Mouse (Mus musculus) liver (tissue): ENCODE measurements at regions not wholly inside any gene's neighbourhood (a gene's known extent, or its start where the extent isn't known, plus 50 kb on each side); places are given as distances from the start of the nearest gene placed in this dataset.

ENCODE experiments used
- DNase-seq: peaks from one replicate; pipeline ENCODE4 v3.0.0-alpha.2; 2020; ENCODE audit warnings: mixed read lengths

- DNase-seq, result no peak
Observed at GRCm38 (mm10) chr17:9845451-9846075, 176.0 kb upstream of the Pabpc6 start.

- no peak for DNase-seq
Observed at GRCm38 (mm10) chr17:9841103-9841502, 171.6 kb upstream of the Pabpc6 start.

- DNase-seq, result no peak
Observed at GRCm38 (mm10) chr17:9839256-9839655, 169.7 kb upstream of the Pabpc6 start.

GRCm38 (mm10) chr17:9836995-9837842 is 167.7 kb upstream of the Pabpc6 start:
- DNase-seq, result no peak

- DNase-seq, result no peak
Observed at GRCm38 (mm10) chr17:9829895-9830294, 160.4 kb upstream of the Pabpc6 start.

GRCm38 (mm10) chr17:9821358-9821757 is 151.8 kb upstream of the Pabpc6 start:
- DNase-seq, result no peak

GRCm38 (mm10) chr17:9817056-9817455 is 147.5 kb upstream of the Pabpc6 start:
- DNase-seq, result no peak

GRCm38 (mm10) chr17:9797069-9797468 is 127.6 kb upstream of the Pabpc6 start:
- DNase-seq, result no peak

GRCm38 (mm10) chr17:9796225-9796988 is 126.9 kb upstream of the Pabpc6 start:
- no peak for DNase-seq

- no peak for DNase-seq
Observed at GRCm38 (mm10) chr17:9778866-9779265, 109.3 kb upstream of the Pabpc6 start.

- no peak for DNase-seq
Observed at GRCm38 (mm10) chr17:9777165-9777564, 107.6 kb upstream of the Pabpc6 start.

- DNase-seq, result no peak
Observed at GRCm38 (mm10) chr17:9776286-9777016, 106.9 kb upstream of the Pabpc6 start.

- DNase-seq, result no peak
Observed at GRCm38 (mm10) chr17:9775668-9776151, 106.2 kb upstream of the Pabpc6 start.

- no peak for DNase-seq
Observed at GRCm38 (mm10) chr17:9774740-9775629, 105.5 kb upstream of the Pabpc6 start.

GRCm38 (mm10) chr17:9773744-9774143 is 104.2 kb upstream of the Pabpc6 start:
- no peak for DNase-seq

GRCm38 (mm10) chr17:9768275-9768674 is 98.8 kb upstream of the Pabpc6 start:
- DNase-seq, result peak; percentile 13

GRCm38 (mm10) chr17:9765680-9766250 is 96.2 kb upstream of the Pabpc6 start:
- no peak for DNase-seq

GRCm38 (mm10) chr17:9764701-9765359 is 95.3 kb upstream of the Pabpc6 start:
- peak; percentile 19 for DNase-seq

GRCm38 (mm10) chr17:9764041-9764606 is 94.6 kb upstream of the Pabpc6 start:
- DNase-seq, result no peak

- DNase-seq, result no peak
Observed at GRCm38 (mm10) chr17:9763110-9763509, 93.6 kb upstream of the Pabpc6 start.
